Mouse (Mus musculus): ENCODE measurements around the gene Dapk2. TPM values are rescaled to one million over a fixed set of nuclear protein-coding genes. Genes with fewer than 3 reads are reported as not detected.
"Not testable (repeated sequence)": the region's sequence is repeated elsewhere in the genome, so short reads cannot be mapped to it uniquely, and the experiment has no call there.

The Dapk2 gene
- total RNA-seq, 2 experiments from 2014 or later: 0.84 to 0.97 TPM

DNA sequence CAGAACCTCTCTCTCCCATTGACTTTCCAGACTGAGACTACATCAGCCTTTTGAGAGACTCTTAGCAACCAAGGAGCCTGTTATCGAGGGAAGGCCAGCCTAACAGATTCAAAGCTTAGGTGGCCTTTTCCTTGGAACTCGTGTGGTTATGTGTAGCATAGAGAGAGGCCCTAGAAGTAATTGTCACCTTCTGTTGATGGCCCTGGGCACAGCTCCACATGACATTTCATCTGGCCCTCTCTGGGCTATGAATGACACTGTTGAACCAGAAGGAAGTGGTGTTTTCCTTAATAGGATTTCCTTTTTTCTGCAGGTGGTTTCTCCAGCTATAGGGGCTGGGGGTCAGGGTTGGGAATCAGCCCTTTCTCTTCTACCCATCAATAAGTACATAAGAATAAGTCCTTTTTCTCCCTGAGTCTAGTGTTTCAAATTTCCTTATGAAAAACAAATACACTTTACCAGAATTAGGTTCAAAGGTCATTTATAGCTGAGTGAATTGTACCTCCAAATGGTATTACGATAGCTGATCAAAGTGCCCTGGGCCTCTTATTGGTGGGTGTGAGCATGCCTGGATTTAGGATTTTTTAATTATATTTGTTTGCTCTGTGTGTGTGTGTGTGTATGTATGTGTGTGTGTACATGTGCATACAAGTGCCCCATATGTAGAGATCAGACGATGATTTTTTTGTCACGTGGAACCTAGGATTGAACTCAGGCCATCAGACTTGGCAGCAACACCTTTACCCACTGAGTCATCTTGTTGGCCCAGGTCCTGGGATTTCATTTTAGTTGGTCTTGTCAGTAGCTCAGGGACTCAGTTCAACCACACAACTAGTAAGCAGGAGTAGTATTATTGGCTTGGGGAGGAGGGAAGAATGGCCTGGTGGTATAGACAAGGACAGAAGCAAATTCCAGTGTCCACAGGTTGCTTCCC is 108.5 kb downstream of the Dapk2 start:
- no peak for DNase-seq
- intact Hi-C loops (cut with DNase I): no loop called here

DNA sequence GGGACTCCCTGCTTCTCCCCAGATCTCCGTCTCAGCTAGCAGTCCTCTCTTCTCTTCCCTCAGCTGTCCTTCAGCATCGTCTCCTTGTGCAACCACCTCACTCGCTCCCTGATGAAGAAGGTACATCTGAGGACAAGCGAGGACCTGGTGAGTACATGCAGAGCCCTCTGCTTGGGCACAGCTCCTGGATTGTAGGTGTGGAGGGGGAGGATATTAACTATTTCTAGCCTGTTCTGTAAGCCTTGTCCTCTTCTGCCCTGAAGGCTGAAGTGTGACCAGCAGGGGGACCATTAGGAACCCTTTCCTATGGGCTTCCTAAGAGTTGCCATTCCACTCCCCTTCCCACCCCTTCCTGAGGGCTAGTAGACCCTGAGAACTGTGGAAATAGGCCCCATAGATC is 110.8 kb downstream of the Dapk2 start:
- intact Hi-C loops (cut with DNase I): no loop called here
- DNase-seq: no peak

GRCm38 (mm10) chr9:66270038-66270437 is 112.0 kb downstream of the Dapk2 start:
- intact Hi-C loops (cut with DNase I): no loop called here
- DNase-seq: no peak

DNA sequence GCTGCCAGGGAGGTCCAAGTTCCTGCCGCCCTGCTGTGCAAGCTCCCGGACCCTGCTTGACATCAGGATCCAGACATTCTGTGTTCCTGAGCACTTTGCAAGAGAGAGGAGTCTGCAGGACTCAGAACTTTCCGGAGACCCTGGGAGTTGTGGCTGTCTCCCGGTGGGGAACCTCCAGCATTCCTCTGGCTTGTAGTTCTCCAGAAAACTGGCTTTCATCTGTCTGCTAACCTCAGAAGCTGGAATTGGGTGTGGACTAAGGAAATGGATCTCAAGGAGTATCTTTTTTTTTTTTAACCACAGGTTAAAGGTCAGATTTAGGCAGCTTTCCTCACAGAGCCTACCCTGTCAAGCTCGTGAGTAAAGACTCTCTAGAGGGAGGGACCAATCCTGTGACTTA is 113.7 kb downstream of the Dapk2 start:
- intact Hi-C loops (cut with DNase I): no loop called here
- no peak for DNase-seq

- intact Hi-C loops (cut with DNase I): no loop called here
- DNase-seq: no peak
These were observed 115.6 kb downstream of the Dapk2 start for GRCm38 (mm10) chr9:66273632-66274031.

GRCm38 (mm10) chr9:66274657-66275056 is 116.6 kb downstream of the Dapk2 start:
- no peak for DNase-seq
- intact Hi-C loops (cut with DNase I): no loop called here

DNA sequence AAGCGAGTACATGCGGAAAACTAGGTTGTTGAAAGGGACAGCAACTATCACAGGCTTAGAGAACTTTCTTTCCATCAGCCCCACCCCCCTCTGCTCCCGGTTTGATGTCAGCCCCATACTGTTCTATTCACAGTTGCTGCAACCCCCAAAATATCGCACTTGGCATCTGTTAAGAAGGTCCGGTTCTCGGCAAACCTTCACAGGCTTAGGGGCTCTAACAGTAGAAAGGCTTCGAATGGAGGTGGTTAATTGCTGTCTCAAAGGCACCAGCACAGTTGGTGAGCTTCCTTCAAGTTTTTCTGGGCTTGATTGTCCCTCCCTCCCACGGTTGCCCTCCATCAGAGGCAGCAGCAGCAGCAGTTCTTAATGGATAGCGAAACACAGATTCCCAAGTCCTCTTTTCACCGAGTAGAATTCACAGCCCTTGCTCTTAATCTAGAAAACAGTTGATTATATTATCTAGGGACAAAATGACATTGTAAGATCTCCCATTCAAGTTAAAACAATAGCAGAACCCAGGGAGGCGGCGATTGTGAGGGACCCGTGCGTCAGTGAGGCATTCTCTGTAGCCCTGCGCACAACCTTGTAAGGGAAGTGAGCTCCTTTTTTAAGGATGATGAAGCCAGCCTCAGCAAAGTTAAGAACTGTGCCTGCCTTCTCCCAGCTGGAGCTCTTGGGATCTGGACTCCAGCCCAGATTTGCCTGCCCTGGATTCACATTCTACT is 117.4 kb downstream of the Dapk2 start:
- intact Hi-C loops (cut with DNase I): no loop called here
- DNase-seq: peak; percentile 54

DNA sequence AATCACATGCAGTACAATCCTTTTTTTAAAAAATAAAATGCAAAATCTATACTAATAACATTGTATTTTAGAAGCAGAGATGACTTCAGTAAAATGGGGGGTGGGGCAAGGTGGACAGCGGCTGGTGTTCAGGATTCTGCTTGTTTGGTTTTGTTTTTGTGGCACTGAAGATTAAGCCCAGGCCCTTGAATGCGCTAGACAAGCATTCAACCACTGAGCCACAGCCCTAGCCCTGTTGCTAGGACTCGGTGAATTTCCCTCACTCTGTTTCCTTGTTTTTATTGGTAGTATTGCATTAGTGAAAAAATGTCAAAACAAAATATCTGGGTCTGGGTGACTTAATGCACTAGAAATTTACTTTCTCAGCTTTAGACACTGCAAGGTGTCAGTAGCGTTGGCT is 118.0 kb downstream of the Dapk2 start:
- intact Hi-C loops (cut with DNase I): no loop called here
- no peak for DNase-seq

DNA sequence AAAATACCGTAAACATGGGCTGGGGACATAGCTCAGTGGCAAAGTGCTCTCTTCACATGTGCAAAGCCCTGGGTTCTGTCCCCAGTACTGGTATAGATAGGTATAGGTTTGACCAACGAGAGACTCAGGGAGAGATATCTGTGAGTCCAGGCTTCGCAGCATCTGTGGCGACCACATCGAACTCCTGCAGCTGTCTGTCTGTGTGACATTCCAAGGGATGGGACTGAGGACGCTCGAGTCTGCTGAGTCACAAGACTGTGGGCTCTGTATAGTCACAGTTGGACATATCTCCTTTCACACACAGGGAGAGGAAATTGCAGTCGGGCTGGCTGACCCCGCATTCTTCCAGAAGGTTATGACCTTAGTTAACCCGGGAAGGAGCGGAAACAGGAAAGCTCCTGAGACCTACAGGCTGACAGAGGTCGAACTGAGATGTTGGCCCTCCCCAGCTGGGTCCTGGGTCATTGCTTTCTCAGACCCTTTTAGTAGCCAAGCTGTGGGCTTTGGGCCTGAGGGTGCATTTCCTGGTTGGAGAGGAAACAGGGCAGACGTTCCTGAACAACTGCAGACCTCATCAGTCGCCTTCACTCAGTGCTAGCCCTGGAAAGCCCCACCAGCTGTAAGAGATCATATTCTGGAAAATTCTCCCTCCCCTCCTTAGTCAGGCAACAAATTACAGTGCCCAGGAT is 118.8 kb downstream of the Dapk2 start:
- DNase-seq: no peak
- intact Hi-C loops (cut with DNase I): no loop called here

GRCm38 (mm10) chr9:66279647-66280046 is 121.6 kb downstream of the Dapk2 start:
- DNase-seq: no peak
- intact Hi-C loops (cut with DNase I): no loop called here

DNA sequence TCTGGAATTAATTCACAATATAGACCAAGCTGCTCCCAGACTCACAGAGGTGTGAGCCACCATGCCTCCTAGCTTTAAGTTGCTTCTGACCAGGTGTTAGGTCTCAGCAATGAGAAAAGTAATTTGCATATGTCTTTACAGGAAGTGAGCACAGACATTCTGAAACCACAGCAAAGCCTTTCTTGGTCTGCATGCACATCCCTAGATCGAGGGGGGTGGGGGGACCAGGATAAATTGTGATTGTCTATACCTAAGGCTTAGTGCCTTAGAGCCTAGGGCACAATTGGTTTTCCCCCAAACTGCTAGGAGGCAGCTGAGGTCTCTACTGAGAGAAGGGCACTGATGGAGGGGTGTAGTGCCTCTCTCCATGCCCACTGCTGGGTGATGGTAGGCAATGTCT is 122.5 kb downstream of the Dapk2 start:
- intact Hi-C loops (cut with DNase I): no loop called here

DNA sequence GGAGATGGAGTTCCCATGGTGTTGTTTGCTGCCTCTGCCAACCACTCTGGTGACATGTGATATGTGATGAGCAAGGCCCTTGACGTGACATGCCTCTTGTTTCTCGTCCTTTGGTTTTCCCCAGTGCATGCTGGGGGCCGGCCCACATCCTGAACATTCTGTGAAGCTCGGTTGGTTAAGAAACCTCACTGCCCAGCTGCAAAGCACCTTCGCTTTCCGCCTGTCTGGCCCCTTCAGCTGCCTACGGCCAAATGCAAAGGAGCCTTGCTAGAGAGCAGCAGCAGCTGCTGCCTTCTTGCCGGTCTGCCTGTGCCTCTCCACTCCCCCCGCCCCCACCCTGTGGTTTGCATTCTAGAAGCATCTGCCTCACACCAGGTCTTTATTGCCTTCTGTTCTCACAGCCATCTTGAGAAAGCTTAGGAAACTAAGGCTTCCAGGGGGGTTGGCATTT is 123.5 kb downstream of the Dapk2 start:
- DNase-seq: peak; percentile 48
- intact Hi-C loops (cut with DNase I): no loop called here

More for the DNA sequence above, 122.5 kb downstream of the Dapk2 start:
- no peak for DNase-seq

DNA sequence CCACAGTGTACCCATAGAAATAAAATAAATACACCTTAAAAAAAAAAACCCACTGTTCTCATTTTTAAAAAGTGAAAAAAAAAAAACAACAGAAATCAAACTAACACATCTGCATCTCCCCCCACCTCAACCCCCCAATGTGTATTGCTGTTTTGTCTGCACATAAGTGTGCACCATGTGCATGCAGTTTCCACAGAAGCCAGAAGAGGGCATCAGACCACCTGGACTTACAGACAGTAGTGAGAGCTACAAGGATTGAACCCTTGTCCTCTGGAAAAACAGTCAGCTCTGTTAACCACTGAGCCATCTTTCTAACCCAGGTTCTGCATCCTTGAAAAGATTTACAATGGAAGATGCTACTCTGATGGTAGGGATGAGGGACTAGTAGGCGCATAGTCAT is 124.6 kb downstream of the Dapk2 start:
- DNase-seq: no peak
- intact Hi-C loops (cut with DNase I): no loop called here

GRCm38 (mm10) chr9:66283565-66284203 is 125.7 kb downstream of the Dapk2 start:
- intact Hi-C loops (cut with DNase I): no loop called here

GRCm38 (mm10) chr9:66285241-66285640 is 127.2 kb downstream of the Dapk2 start:
- intact Hi-C loops (cut with DNase I): not testable (repeated sequence)

More at GRCm38 (mm10) chr9:66283565-66284203, 125.7 kb downstream of the Dapk2 start:
- DNase-seq: peak; percentile 75

GRCm38 (mm10) chr9:66285901-66286300 is 127.9 kb downstream of the Dapk2 start:
- intact Hi-C loops (cut with DNase I): no loop called here
- no peak for DNase-seq

More at GRCm38 (mm10) chr9:66285241-66285640, 127.2 kb downstream of the Dapk2 start:
- DNase-seq: not testable (repeated sequence)

GRCm38 (mm10) chr9:66290727-66291126 is 132.7 kb downstream of the Dapk2 start:
- intact Hi-C loops (cut with DNase I): no loop called here
- DNase-seq: no peak

GRCm38 (mm10) chr9:66293319-66293718 is 135.3 kb downstream of the Dapk2 start:
- intact Hi-C loops (cut with DNase I): no loop called here

GRCm38 (mm10) chr9:66294227-66294626 is 136.2 kb downstream of the Dapk2 start:
- intact Hi-C loops (cut with DNase I): no loop called here
- DNase-seq: no peak

More at GRCm38 (mm10) chr9:66293319-66293718, 135.3 kb downstream of the Dapk2 start:
- no peak for DNase-seq

DNA sequence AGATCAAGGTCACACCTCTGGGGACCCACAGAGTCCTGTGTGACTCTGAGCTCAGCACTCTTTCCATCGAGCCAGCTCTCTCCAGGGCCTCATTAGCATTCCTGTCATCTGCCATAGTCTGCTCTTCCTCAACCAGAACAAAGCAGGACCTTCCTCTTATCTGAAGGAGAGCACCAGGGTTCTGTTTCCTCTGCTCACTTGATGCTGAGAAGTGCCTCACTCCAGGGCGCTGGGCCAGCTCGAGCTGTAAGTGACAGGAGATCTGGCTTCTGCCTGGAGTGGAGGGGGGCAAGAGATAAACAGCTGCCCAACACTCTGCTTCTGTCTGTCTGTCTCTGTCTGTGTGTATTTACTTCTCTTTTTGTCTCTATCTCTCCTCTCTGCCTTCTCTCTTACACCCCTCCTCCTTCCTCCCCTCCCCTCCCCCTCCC is 137.0 kb downstream of the Dapk2 start:
- DNase-seq: no peak
- intact Hi-C loops (cut with DNase I): no loop called here

Measured in left cerebral cortex, postnatal 4 days (tissue).